Mouse (Mus musculus): Measurements from ENCODE around the gene Dcxr.

DNA sequence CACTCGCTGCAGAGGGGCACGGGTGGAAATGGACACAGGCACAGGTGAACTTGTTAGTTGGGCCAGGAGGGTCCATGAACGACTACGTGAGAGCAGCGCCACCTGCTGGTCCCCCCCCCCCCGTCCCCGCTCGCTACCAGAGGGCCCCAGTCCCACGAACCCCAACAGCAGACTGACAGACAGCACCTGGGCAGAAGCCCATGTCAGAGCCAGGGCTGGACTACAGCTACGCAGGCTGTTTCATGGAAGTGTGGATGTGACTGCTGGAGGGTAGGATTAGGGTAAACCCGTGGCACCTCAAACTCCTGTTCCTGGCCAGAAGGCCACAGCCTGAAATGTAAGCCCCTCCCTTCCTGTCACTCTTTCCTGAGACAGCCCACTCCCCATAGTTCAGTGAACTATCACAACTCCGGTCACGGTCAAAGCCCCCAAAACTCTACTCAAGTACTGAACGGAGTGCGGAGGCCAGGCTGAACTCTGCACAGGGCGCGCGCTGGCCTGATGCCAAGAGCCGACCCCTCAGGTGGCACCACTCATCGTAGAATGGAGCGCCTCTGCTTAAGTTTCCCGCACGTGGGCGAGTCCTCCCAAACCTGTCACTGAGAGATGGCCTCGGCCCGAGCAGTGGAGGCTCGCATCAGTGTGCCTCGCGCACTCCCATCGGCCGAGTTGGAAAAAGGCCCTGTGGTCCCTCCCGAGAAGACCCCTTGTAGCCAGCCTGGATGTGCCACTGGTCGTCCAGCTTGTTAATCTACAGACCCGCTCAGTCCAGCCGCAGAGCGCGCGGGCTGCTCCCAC lies 14.1 kb downstream of the Dcxr start:
- no peak for TF ChIP-seq POLR2A (IDR thresholded peaks at IDR 0.05; ENCODE audit: borderline replicate concordance, extremely low read depth, insufficient read depth, insufficient read length, poor library complexity, severe bottlenecking)
- TF ChIP-seq CTCF (IDR thresholded peaks at IDR 0.05; ENCODE audit: borderline replicate concordance, extremely low read depth, insufficient read depth, insufficient read length), result peak; percentile 62

Measured in brain, embryonic 14.5 days (tissue).